Mouse (Mus musculus) stomach, postnatal 0 days (tissue): ENCODE results near the gene Epha4.

ENCODE experiments used
- CTCF ChIP-seq: IDR thresholded peaks from 2 replicates; pipeline ENCODE4 v1.5.1; 2016; ENCODE audit warnings: antibody characterized with exemption, low read depth, mild to moderate bottlenecking, moderate library complexity
- EP300 ChIP-seq: optimal IDR thresholded peaks from 2 replicates; pipeline ENCODE3; 2016; ENCODE audit warnings: antibody characterized with exemption

DNA sequence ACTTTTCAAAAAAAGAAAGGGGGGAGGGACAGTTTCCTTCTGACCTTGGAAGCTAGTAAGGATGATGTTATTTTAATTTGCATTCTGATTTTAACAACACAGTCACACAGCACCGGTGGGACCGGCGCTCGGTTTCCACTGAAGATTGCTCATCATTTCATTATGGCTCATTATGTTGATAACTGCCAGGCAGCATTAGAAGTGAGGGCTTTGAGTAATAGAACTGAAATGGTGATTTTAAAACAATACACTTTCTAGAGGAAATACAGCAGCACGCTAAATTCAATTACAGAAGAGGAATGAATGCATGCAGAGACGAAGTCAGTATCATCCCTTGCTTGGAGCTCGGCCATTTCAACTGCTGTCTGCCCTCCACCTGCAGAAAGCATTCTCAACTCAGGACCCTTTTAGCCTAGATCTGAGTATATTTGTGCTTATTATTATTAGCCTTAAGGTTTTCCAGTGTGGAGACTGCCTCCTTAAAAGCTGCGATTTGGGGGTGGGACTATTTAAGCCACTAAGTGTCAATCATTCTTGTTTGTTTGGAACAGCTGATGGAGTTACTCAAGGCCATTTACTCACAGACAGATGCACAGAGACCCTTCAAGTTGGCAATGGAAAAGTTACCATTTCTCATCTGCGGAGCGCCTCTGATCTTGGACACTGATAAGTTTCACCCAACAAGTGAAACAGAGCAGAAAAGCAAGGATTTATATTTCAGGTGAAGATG lies 76.8 kb downstream of the Epha4 start:
- TF ChIP-seq CTCF (no peak), EP300 (no peak)
